Mouse (Mus musculus) heart, adult 9 months (tissue): ENCODE results near the gene Lsg1.

Source experiments
- DNase-seq, 2 experiments: peaks; one replicate each; pipeline ENCODE4 v3.0.0; 2022; ENCODE audit warnings: low spot score in 2 of 2

The Lsg1 gene

DNA sequence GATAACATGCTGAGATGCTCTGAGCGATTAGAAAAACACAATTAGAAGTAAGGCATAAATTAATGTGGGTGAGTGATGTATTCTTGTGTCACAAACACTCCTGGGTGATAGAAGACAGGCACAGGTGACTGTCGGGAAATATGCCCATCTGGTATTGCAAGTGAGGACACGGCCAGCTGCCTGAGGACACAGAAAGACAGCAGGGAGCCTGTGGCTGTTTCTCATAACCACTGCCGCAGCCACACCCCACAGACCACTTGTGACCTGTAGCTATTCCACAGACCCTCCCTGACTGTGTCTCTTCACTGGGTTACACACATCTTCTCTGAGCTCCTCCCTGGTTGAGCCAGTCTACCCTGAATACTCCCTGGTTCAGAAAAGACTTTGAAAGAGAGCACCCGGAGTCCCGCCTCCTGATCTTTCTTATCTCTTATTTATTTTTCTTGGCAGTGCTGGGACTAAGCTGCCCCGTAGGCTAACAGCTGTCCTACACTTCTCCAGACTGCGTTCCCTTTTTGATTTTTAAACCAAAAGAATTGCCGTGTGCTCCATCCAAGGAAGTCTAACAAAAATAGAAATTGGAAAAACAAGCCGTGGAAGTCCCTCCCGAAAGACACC is 69.6 kb downstream of the Lsg1 start:
- DNase-seq, result peak; percentile 66 to 75

GRCm38 (mm10) chr16:30516993-30517392 is 70.4 kb downstream of the Lsg1 start:
- no peak for DNase-seq

DNA sequence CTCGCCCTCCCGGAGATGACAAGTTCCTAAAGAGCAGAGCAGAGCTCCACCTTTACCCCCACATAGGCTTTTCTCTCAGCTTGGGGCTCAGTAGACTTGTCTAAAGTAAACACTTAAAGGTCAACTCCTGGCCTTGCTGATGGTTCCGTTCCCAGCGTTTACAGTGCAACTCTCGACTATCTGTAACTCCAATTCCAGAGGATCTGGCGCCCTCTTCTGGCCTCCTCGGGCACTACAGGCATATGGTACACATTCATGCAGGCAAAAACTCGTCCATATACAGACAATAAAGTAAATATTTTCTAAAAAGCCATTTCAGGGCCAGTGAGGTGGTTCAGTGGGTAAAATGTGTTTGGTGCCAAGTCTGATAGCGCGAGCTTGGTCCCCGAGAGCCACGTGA is 72.0 kb downstream of the Lsg1 start:
- no peak for DNase-seq

- DNase-seq, result no peak
These were observed 74.1 kb downstream of the Lsg1 start for GRCm38 (mm10) chr16:30513050-30514024.

DNA sequence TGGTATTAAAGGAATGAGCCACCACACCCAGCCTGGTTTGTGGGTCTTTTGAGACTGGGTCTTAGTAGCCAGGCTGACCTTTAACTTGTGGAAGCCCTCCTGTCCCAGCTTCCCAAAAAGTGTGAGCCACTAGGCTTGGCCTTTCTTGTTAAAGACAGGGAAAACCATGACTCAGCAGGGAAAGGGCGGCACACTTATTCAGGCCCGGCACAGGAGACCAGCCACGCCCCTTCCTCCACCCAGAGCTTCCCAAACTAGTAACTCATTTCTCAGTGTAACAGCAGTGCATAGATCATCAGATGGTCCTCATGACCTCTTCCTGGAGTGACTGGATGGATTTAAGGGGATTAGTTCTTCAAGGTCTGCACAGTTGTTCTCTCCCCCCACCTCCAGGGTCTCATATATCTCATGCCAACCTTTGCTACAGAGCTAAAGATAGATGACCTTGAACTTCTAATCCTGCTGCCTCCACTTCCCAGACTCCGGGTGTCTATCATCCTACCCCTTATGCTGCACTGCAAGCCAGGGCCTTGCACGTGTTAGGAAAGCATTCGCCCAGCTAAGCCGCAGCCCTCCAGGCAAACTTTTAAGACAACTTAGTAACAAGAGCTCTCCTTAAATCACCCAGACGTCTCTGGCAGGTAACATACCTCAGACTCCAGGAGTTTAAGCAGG is 74.9 kb downstream of the Lsg1 start:
- no peak for DNase-seq

- no peak for DNase-seq
These were observed 75.6 kb downstream of the Lsg1 start for GRCm38 (mm10) chr16:30511563-30512340.

DNA sequence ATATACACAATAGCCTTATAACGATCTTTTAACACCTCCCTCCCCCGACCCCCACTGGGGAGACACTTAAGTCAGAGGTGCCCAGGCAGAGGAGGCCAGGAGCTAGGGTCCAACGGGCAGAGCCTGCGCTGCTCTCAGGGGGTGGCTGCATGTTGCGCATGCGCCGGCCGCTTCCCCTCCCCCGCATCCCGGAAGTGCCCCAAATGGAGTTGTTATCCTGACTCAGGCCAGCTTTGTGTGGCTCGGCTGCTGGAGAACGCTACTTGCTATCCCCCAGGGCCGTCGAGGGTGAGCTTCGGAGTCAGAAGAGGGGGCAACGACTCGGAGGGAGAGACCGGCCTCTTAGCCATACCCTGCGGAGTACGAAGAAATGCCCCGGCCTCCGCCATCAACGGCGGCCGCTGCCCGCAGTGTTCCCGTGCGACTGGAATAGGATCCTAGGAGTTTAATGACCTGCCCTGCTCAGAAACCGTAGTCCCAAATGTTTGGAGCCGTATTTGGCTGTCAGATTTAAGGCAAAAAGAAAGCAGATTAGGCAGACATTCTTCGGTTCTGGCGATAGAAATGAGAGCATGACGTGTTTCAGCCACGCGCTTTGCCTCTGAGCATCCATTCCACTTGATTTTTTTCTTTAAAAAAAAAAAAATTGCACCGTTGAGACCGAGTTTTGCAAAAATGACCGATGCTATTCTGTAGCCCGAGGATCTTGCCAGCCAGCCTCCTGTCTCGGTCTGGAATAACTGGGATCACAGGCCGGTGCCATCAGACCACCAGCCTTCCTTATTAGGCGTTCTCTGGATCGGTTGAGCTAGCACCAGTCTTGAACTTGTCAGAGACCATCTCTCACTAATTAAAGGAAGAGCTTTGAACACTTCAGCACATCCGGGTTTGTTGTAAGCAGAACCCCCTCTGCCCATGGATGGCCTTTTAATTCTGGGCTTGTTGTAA is 76.6 kb downstream of the Lsg1 start:
- DNase-seq, result peak; percentile 90 to 93
